11 mouse cellular contexts compared by ENCODE assay signal in genomic region chr12:117658821-117659220, GRCm38 (mm10).
DNase-seq lines count a peak whose midpoint lies in the region; ATAC-seq and TF ChIP-seq lines count a peak whose summit lies in the region.
"Had no signal": no experiment of that assay in that cellular context is flagged by ENCODE, and none has a peak within 500 bp of the region (broad histone marks: within the 10 kb centered on the region; RNA-seq: fewer than 3 reads in every experiment).

No protein-coding gene starts in this region.

- no peaks in the 10 kb centered on the region; the same call in 1 of the 2 replicates for H3K79me2 ChIP-seq in liver, adult 2 months (ENCODE audit: control insufficient read depth, insufficient read depth, low read length)

- H3K9me3 ChIP-seq in heart, embryonic 13.5 days, result no peaks in the 10 kb centered on the region
- no peaks in the 10 kb centered on the region for H3K9me3 ChIP-seq in liver, embryonic 12.5 days (replicated peaks)
- H3K9me3 ChIP-seq in heart, embryonic 16.5 days (replicated peaks; ENCODE audit: control insufficient read depth, low read length), result no peaks in the 10 kb centered on the region
- H3K9me3 ChIP-seq: megakaryocyte, embryonic 14.5 days had no signal

- 39% methylated on average over 6 of the region's 6 CpGs for WGBS in heart, embryonic 13.5 days
- 64% methylated on average over 6 of the region's 6 CpGs for WGBS in liver, adult 2 months
- 57% methylated on average over 6 of the region's 6 CpGs for WGBS in liver, embryonic 12.5 days (ENCODE audit: insufficient replicate concordance)
- WGBS in heart, embryonic 16.5 days, result 43% methylated on average over 6 of the region's 6 CpGs

- TF ChIP-seq CTCF in liver, adult 2 months (IDR thresholded peaks at IDR 0.05; ENCODE audit: low read depth, low read length), result no peak

- H3K27ac ChIP-seq in heart, embryonic 13.5 days (replicated peaks), result peak overlapping the region; percentile 79
- H3K27ac ChIP-seq in liver, adult 2 months (replicated peaks; ENCODE audit: insufficient read depth, low read depth, low read length), result peak overlapping the region; percentile 39; the same call in 1 of the 2 replicates
- H3K27ac ChIP-seq in liver, embryonic 12.5 days, result no peak overlapping the region
- peak overlapping the region; percentile 98 for H3K27ac ChIP-seq in brown adipose tissue, adult 24 weeks (replicated peaks; ENCODE audit: low read depth, low read length)
- H3K27ac ChIP-seq in heart, embryonic 16.5 days (ENCODE audit: low read length), result peak overlapping the region; percentile 69

- peaks cover 59% of the 10 kb centered on the region for H3K4me1 ChIP-seq in heart, embryonic 13.5 days
- H3K4me1 ChIP-seq in liver, adult 2 months (ENCODE audit: control insufficient read depth, insufficient read depth, low read length), result no peaks in the 10 kb centered on the region
- no peaks in the 10 kb centered on the region for H3K4me1 ChIP-seq in liver, embryonic 12.5 days
- H3K4me1 ChIP-seq in brown adipose tissue, adult 24 weeks (ENCODE audit: control insufficient read depth, insufficient read depth, insufficient read length, low read length), result peaks cover 11% of the 10 kb centered on the region; the same call in 1 of the 2 replicates
- H3K4me1 ChIP-seq in heart, embryonic 16.5 days (ENCODE audit: control insufficient read depth, insufficient read depth, low read length), result peaks cover 25% of the 10 kb centered on the region

- peak overlapping the region; percentile 78 for H3K9ac ChIP-seq in heart, embryonic 13.5 days
- H3K9ac ChIP-seq in liver, adult 2 months (ENCODE audit: low read depth, low read length), result peak overlapping the region; percentile 64
- H3K9ac ChIP-seq in liver, embryonic 12.5 days, result no peak overlapping the region
- peak overlapping the region; percentile 68 for H3K9ac ChIP-seq in heart, embryonic 16.5 days (ENCODE audit: low read length)

- no peak for ATAC-seq in heart, embryonic 13.5 days (ENCODE audit: extremely low read depth, insufficient number of reproducible peaks, low FRiP score, low TSS enrichment)
- no peak for ATAC-seq in liver, embryonic 12.5 days
- ATAC-seq in heart, embryonic 16.5 days (replicated peaks; ENCODE audit: extremely low read depth, insufficient read depth, low FRiP score), result no peak

- H3K4me3 ChIP-seq in heart, embryonic 13.5 days, result peak overlapping the region; percentile 48
- peak overlapping the region; percentile 68 for H3K4me3 ChIP-seq in liver, adult 2 months (ENCODE audit: insufficient read depth, low read depth, low read length)
- H3K4me3 ChIP-seq in liver, embryonic 12.5 days, result no peak overlapping the region
- H3K4me3 ChIP-seq in brown adipose tissue, adult 24 weeks (ENCODE audit: insufficient read depth, low read depth, low read length), result peak overlapping the region; percentile 62
- H3K4me3 ChIP-seq in heart, embryonic 16.5 days (ENCODE audit: low read length), result peak overlapping the region; percentile 49
- H3K4me3 ChIP-seq: megakaryocyte, embryonic 14.5 days; myocyte had no signal

- peak overlapping the region; percentile 57 for H3K4me2 ChIP-seq in heart, embryonic 13.5 days
- no peak overlapping the region for H3K4me2 ChIP-seq in liver, embryonic 12.5 days
- peak overlapping the region; percentile 51 for H3K4me2 ChIP-seq in heart, embryonic 16.5 days (ENCODE audit: low read depth, low read length)

- no peak for DNase-seq in heart, postnatal 14 days
- no peak for DNase-seq in liver, adult 2 months (ENCODE audit: extremely low read depth, low read depth, low spot score)
- DNase-seq in adrenal gland, adult 18-20 months (ENCODE audit: low spot score in 2 of 2), result no peak
- DNase-seq: cerebellum, adult 9-11 months; left cerebral cortex, postnatal 4 days had no signal

- no peak for TF ChIP-seq POLR2A in liver, adult 2 months (IDR thresholded peaks at IDR 0.05; ENCODE audit: extremely low read depth, insufficient read depth, low read length)

- H3K27me3 ChIP-seq in heart, embryonic 13.5 days (replicated peaks), result no peaks in the 10 kb centered on the region
- H3K27me3 ChIP-seq in liver, adult 2 months (ENCODE audit: control insufficient read depth, insufficient read depth, low read length), result no peaks in the 10 kb centered on the region
- H3K27me3 ChIP-seq in liver, embryonic 12.5 days (replicated peaks), result no peaks in the 10 kb centered on the region
- no peaks in the 10 kb centered on the region for H3K27me3 ChIP-seq in heart, embryonic 16.5 days (ENCODE audit: control insufficient read depth, insufficient read depth, low read length)
- H3K27me3 ChIP-seq: megakaryocyte, embryonic 14.5 days had no signal

- intact Hi-C loops in heart, postnatal 14 days (cut with DNase I), result no loop called here

- no peaks in the 10 kb centered on the region for H3K36me3 ChIP-seq in heart, embryonic 13.5 days
- no peaks in the 10 kb centered on the region for H3K36me3 ChIP-seq in liver, adult 2 months (ENCODE audit: control insufficient read depth, insufficient read depth, low read length)
- no peaks in the 10 kb centered on the region for H3K36me3 ChIP-seq in liver, embryonic 12.5 days
- no peaks in the 10 kb centered on the region for H3K36me3 ChIP-seq in heart, embryonic 16.5 days (ENCODE audit: control insufficient read depth, insufficient read depth)
